Mouse (Mus musculus) stomach, postnatal 0 days (tissue): ENCODE data around the gene Pde9a.

ENCODE experiments used
- CTCF ChIP-seq: IDR thresholded peaks from 2 replicates; pipeline ENCODE4 v1.5.1; 2016; ENCODE audit warnings: antibody characterized with exemption, low read depth, mild to moderate bottlenecking, moderate library complexity
- EP300 ChIP-seq: optimal IDR thresholded peaks from 2 replicates; pipeline ENCODE3; 2016; ENCODE audit warnings: antibody characterized with exemption

- TF ChIP-seq CTCF (no peak), EP300 (no peak)
Measured at GRCm38 (mm10) chr17:31453476-31453875, 67.5 kb downstream of the Pde9a start.
